Mouse (Mus musculus) lung, postnatal 0 days (tissue): ENCODE results near the gene Ehd2.

Source experiments
- CTCF ChIP-seq: IDR thresholded peaks from 2 replicates; pipeline ENCODE4 v1.5.1; 2016; ENCODE audit warnings: antibody characterized with exemption, mild to moderate bottlenecking
- EP300 ChIP-seq: IDR thresholded peaks from 2 replicates; pipeline ENCODE4 v1.6.1; 2016; ENCODE audit warnings: antibody characterized with exemption, mild to moderate bottlenecking, control low read depth

DNA sequence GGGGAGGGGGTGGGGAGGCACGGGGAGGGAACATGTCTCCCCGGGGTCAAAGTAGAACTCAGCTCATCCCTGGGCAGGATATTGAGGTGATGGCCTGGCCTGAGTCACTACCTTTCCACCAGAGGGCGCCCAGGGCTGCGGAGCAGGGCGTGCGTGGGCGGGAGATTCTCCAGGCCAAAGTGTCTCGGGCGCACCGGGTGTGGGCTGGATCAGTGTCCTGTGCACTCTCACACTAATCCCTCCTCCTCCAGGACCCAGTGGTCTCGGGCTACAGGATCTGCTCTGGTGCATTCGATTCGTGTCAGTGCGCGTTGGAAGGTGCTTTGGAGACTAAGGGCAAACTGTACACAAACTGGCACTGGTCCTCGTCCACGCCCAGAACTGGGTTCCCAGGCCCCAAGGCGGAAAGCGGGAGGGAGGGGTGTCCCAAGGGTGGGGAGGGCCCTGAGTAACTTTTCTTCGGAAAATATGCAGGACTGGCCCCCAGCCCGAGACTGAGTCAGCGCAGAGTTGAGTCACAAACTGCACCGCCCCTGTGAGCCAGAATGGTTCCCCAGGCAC, 18.9 kb downstream of the Ehd2 start:
- TF ChIP-seq CTCF, result peak; percentile 95
- TF ChIP-seq EP300, result peak; percentile 87
